Mouse (Mus musculus) bone marrow, adult 2 months (tissue): ENCODE measurements around the gene Ccdc113. TPM values are rescaled to one million over a fixed set of nuclear protein-coding genes. Genes with fewer than 3 reads are reported as not detected.
"Not testable (repeated sequence)": the region's sequence is repeated elsewhere in the genome, so short reads cannot be mapped to it uniquely, and the experiment has no call there.

Experiments
- H3K27ac ChIP-seq: fragments of 200-500 bp; 2 replicates; pipeline ENCODE4 v1.5.1; 2012; ENCODE audit warnings: low read depth, mild to moderate bottlenecking, control low read depth, inconsistent platforms, low read length; ENCODE audit not compliant: control insufficient read depth, poor library complexity, insufficient read depth
- H3K4me1 ChIP-seq: fragments of 200-500 bp; 2 replicates; pipeline ENCODE4 v1.6.1; 2011; ENCODE audit warnings: low read length; ENCODE audit not compliant: control insufficient read depth, insufficient read depth
- H3K4me3 ChIP-seq: fragments of 200-500 bp; replicated peaks from 2 replicates; pipeline ENCODE3; 2011; ENCODE audit warnings: mild to moderate bottlenecking, low read depth, low read length, control low read depth; ENCODE audit not compliant: control insufficient read depth
- CTCF ChIP-seq: fragments of 200-500 bp; IDR thresholded peaks from 2 replicates; pipeline ENCODE4 v1.5.1; 2011; ENCODE audit warnings: low read length, control low read depth; ENCODE audit not compliant: control insufficient read depth, insufficient read depth
- POLR2A ChIP-seq: fragments of 200-500 bp; IDR thresholded peaks from 2 replicates; pipeline ENCODE4 v1.6.1; 2011; ENCODE audit warnings: low read depth, mild to moderate bottlenecking, control low read depth, low read length, borderline replicate concordance; ENCODE audit not compliant: control insufficient read depth
- WGBS: fragments of 180-500 bp; shearing (Covaris S2); methylation state at CpG from one replicate; pipeline ENCODE4 v1.1.7; 2018; 5-methylcytosine and 5-hydroxymethylcytosine counted together
- polyA plus RNA-seq: library from polyadenylated mRNA; stranded (reverse); fragments of >200 nt; gene quantifications from 2 replicates; pipeline ENCODE4 v1.2.4, GENCODE M21; 2011; ENCODE audit warnings: low replicate concordance; ENCODE audit not compliant: missing spikeins, insufficient read depth, insufficient read length

Gene Ccdc113
- polyA plus RNA-seq, 1 experiment, result not detected

GRCm38 (mm10) chr8:95599861-95600260 is 66.0 kb downstream of the Ccdc113 start:
- WGBS, result 20% methylated on average over 11 of the region's 11 CpGs
- H3K4me3 ChIP-seq, result no peak overlapping the region
- no peaks in the 10 kb centered on the region for H3K4me1 ChIP-seq
- no peak overlapping the region for H3K27ac ChIP-seq
- TF ChIP-seq POLR2A (no peak), CTCF (peak; percentile 54)

DNA sequence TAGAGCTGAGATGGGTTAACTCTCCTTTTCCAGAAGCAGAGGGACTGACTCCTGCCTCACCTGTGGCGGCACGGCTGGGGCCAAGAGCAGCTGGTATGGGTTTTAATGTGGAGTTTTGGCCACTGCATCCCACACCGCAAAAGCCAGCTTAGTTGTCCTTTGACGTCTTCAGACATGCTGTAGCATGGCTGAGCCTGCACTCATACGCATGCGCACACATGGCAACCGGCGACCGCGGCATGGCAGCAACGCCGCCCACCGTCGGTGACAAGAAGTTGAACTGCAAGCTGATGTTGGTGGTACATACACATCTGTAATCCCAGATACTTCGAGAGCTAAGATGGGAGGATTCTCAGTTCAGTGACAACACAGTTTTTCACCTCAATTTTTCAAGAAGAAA is 67.4 kb downstream of the Ccdc113 start:
- Histone ChIP-seq H3K4me1 (no peaks in the 10 kb centered on the region), H3K27ac (no peak overlapping the region), H3K4me3 (no peak overlapping the region)
- WGBS, result 80% methylated on average over 15 of the region's 15 CpGs
- TF ChIP-seq CTCF (no peak), POLR2A (no peak)

DNA sequence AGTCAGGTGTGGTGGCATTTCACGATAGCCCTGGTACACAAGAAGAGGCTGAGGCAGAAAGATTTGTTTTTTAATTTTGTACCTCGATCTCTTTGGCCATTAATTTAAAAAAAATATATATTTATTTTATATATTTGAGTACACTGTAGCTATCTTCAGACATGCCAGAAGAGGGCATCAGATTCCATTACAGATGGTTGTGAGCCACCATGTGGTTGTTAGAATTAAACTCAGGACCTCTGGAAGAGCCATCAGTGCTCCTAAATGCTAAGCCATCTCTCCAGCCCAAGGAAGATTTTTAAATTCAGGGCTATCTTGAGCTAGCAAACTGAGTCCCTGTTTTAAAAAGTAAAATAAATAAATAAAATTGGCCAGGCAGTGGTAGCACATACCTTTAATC is 68.3 kb downstream of the Ccdc113 start:
- TF ChIP-seq CTCF, result no peak
- TF ChIP-seq POLR2A, result no peak
- no peak overlapping the region for H3K4me3 ChIP-seq
- WGBS, result 64% methylated on average over 2 of the region's 2 CpGs

DNA sequence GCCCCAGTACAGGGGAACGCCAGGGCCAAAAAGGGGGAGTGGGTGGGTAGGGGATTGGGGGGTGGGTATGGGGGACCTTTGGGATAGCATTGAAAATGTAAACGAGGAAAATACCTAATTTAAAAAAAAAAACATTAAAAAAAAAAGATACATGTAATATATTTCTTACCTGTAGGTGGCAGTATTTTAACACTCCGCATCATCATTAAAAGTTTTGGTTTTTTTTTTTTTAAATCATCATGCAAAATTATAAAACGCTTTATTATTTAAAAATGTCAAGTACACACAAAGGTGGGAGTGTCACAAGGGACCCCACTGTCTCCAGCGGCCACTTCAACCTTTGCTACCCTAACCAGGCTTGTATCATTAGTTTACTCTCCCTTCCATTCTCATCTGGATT is 72.6 kb downstream of the Ccdc113 start:
- H3K4me1 ChIP-seq, H3K4me3 ChIP-seq, H3K27ac ChIP-seq: not testable (repeated sequence)
- 14% methylated on average over 4 of the region's 5 CpGs for WGBS

More for the DNA sequence above, 68.3 kb downstream of the Ccdc113 start:
- Histone ChIP-seq H3K27ac (no peak overlapping the region), H3K4me1 (no peaks in the 10 kb centered on the region)

GRCm38 (mm10) chr8:95607210-95607609 is 73.3 kb downstream of the Ccdc113 start:
- TF ChIP-seq POLR2A (no peak), CTCF (no peak)
- WGBS, result 59% methylated on average over 9 of the region's 9 CpGs
- Histone ChIP-seq H3K4me3 (no peak overlapping the region), H3K27ac (no peak overlapping the region), H3K4me1 (no peaks in the 10 kb centered on the region)

Other genes starting within 250 kb of the Ccdc113 start
- gene Cngb1, start 227.5 kb upstream of the Ccdc113 start, polyA plus RNA-seq, result 0.70 and 2.1 TPM in 2 replicates
- not detected in 2 replicates for gene Tepp, start 223.5 kb upstream of the Ccdc113 start, polyA plus RNA-seq
- gene Zfp319, start 202.1 kb upstream of the Ccdc113 start, polyA plus RNA-seq, result 1.1 and 3.3 TPM in 2 replicates
- 4.8 and 20.2 TPM in 2 replicates for gene Usb1, start 201.8 kb upstream of the Ccdc113 start, polyA plus RNA-seq
- gene Mmp15, start 181.8 kb upstream of the Ccdc113 start, polyA plus RNA-seq, result 0.63 TPM in 1 of 2 replicates, not detected in the other
- gene Cfap20, start 99.2 kb upstream of the Ccdc113 start, polyA plus RNA-seq, result 34.4 and 58.0 TPM in 2 replicates
- gene Csnk2a2, start 44.0 kb upstream of the Ccdc113 start, polyA plus RNA-seq, result 16.6 and 26.1 TPM in 2 replicates
- gene Prss54, start 42.3 kb downstream of the Ccdc113 start, polyA plus RNA-seq, result not detected in 2 replicates
- gene Gins3, start 99.4 kb downstream of the Ccdc113 start, polyA plus RNA-seq, result 10.9 and 14.8 TPM in 2 replicates
- gene Ndrg4, start 142.9 kb downstream of the Ccdc113 start, polyA plus RNA-seq, result 1.0 and 3.5 TPM in 2 replicates
- gene Setd6, start 181.8 kb downstream of the Ccdc113 start, polyA plus RNA-seq, result 13.0 and 34.7 TPM in 2 replicates